Mouse (Mus musculus) midbrain, embryonic 13.5 days (tissue): ENCODE measurements at regions not wholly inside any gene's neighbourhood (a gene's known extent, or its start where the extent isn't known, plus 50 kb on each side); places are given as distances from the start of the nearest gene placed in this dataset.

Source experiments
- ATAC-seq: fragments of 200-750 bp; cut with Nextera tagmentation; 2 replicates; pipeline ENCODE4 v1.8.0; 2017; ENCODE audit warnings: mild to moderate bottlenecking, moderate TSS enrichment, moderate library complexity
- H3K27ac ChIP-seq: fragments of 300-500 bp; sonication (generic); 2 replicates; pipeline ENCODE4 v1.5.1; 2015; ENCODE audit warnings: inconsistent platforms, mild to moderate bottlenecking, moderate library complexity
- H3K27me3 ChIP-seq: fragments of 300-500 bp; sonication (generic); 2 replicates; pipeline ENCODE4 v1.6.1; 2015; ENCODE audit warnings: mild to moderate bottlenecking, inconsistent platforms
- H3K36me3 ChIP-seq: fragments of 300-500 bp; sonication (generic); 2 replicates; pipeline ENCODE4 v1.6.1; 2015; ENCODE audit warnings: mild to moderate bottlenecking, inconsistent platforms
- H3K4me1 ChIP-seq: fragments of 300-500 bp; sonication (generic); replicated peaks from 2 replicates; pipeline ENCODE4 v1.6.1; 2015; ENCODE audit warnings: inconsistent platforms
- H3K4me2 ChIP-seq: fragments of 300-500 bp; sonication (generic); replicated peaks from 2 replicates; pipeline ENCODE4 v1.6.1; 2015; ENCODE audit warnings: moderate library complexity, mild to moderate bottlenecking, inconsistent platforms
- H3K4me3 ChIP-seq: fragments of 300-500 bp; sonication (generic); replicated peaks from 2 replicates; pipeline ENCODE4 v1.5.1; 2015; ENCODE audit warnings: mild to moderate bottlenecking, inconsistent platforms
- H3K9ac ChIP-seq: fragments of 300-500 bp; sonication (generic); replicated peaks from 2 replicates; pipeline ENCODE4 v1.6.1; 2015; ENCODE audit warnings: mild to moderate bottlenecking, inconsistent platforms
- H3K9me3 ChIP-seq: fragments of 300-500 bp; sonication (generic); 2 replicates; pipeline ENCODE4 v1.6.1; 2016; ENCODE audit warnings: mild to moderate bottlenecking, inconsistent platforms
- WGBS: fragments of 180-500 bp; shearing (Covaris S2); methylation state at CpG from one replicate; pipeline ENCODE4 v1.1.7; 2015; 5-methylcytosine and 5-hydroxymethylcytosine counted together

- H3K9me3 ChIP-seq: no peaks in the 10 kb centered on the region
- H3K27ac ChIP-seq: peak overlapping the region; percentile 31; the same call in 1 of the 2 replicates
- H3K9ac ChIP-seq: no peak overlapping the region
- H3K36me3 ChIP-seq: no peaks in the 10 kb centered on the region
- H3K27me3 ChIP-seq: no peaks in the 10 kb centered on the region
- peaks cover 10% of the 10 kb centered on the region for H3K4me1 ChIP-seq
- no peak; the same call in 1 of the 2 replicates for ATAC-seq
- H3K4me3 ChIP-seq: no peak overlapping the region
- peak overlapping the region; percentile 19; the same call in 1 of the 2 replicates for H3K4me2 ChIP-seq
- WGBS: 76% methylated on average over 6 of the region's 6 CpGs
Observed at GRCm38 (mm10) chr3:137056544-137057224, 284.2 kb upstream of the Emcn start.

DNA sequence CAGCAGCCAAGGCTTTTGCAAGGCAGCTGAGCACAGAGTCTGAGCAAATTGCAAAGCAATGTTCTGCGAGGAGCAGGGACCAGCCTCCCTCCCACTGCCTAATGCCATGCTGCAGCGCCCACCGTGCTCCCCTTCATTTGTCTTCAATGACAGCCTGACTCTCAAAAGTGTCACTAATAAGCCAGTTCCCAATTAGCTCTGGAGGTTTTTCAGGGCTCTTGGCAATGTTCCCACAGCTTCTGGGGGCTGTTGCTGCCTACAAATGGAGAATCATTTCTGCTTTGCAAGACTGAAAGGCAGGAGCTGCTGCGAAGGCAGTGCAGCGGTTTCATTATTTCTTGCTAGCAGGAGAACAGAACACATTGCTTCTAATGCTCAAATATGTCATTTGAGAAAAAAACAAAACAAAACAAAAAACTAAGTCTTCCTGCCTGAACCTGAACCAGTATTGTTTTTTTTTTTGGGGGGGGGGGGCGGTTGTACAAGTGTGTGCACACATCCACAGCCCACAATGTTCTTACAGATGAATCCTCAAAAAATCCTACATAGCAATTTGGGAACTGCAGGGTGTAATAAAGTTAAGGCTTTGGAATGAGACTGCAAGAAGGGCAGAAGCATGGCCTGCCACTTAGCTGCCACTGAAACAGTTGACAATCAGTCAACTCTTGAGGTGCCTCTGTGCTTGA, 283.5 kb upstream of the Emcn start:
- no peaks in the 10 kb centered on the region for H3K9me3 ChIP-seq
- ATAC-seq: peak; percentile 93
- H3K4me1 ChIP-seq: peaks cover 10% of the 10 kb centered on the region
- H3K9ac ChIP-seq: no peak overlapping the region
- H3K4me2 ChIP-seq: peak overlapping the region; percentile 19; the same call in 1 of the 2 replicates
- H3K4me3 ChIP-seq: no peak overlapping the region
- 40% methylated on average over 6 of the region's 6 CpGs for WGBS
- H3K27me3 ChIP-seq: no peaks in the 10 kb centered on the region
- peak overlapping the region; percentile 31 for H3K27ac ChIP-seq
- no peaks in the 10 kb centered on the region for H3K36me3 ChIP-seq

DNA sequence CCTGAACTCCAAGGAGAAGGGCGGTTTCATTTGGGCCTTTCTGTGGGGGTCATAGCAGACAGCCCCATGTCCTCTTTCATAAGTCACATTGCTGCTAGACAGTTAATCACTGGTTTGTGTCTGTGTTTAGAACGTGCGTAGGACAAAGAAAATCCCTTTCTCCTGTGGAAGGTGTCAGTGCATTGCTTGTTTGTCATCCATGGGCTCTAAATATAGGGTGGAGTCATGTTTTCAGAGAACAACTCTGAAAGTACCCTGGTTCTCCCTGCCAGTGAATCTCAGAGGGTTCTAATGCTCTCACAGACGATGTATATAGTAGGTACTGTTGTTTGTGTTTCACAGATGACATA, 283.0 kb upstream of the Emcn start:
- WGBS: 80% methylated on average over 4 of the region's 4 CpGs

GRCm38 (mm10) chr3:137062067-137062466, 278.8 kb upstream of the Emcn start:
- H3K9ac ChIP-seq: no peak overlapping the region

More for the DNA sequence above, 283.0 kb upstream of the Emcn start:
- H3K27me3 ChIP-seq: no peaks in the 10 kb centered on the region
- 0 out of 2 replicates have a peak, but pooled peaks have one; percentile 10 for ATAC-seq
- H3K36me3 ChIP-seq: no peaks in the 10 kb centered on the region
- peaks cover 10% of the 10 kb centered on the region for H3K4me1 ChIP-seq
- H3K9me3 ChIP-seq: no peaks in the 10 kb centered on the region
- no peak overlapping the region for H3K9ac ChIP-seq
- no peak overlapping the region for H3K4me3 ChIP-seq
- H3K27ac ChIP-seq: no peak overlapping the region
- no peak overlapping the region for H3K4me2 ChIP-seq

GRCm38 (mm10) chr3:137067336-137067735, 273.5 kb upstream of the Emcn start:
- ATAC-seq: no peak
- Histone ChIP-seq H3K4me1 (no peaks in the 10 kb centered on the region), H3K27me3 (no peaks in the 10 kb centered on the region), H3K9ac (no peak overlapping the region), H3K27ac (no peak overlapping the region), H3K36me3 (no peaks in the 10 kb centered on the region), H3K9me3 (no peaks in the 10 kb centered on the region), H3K4me3 (no peak overlapping the region), H3K4me2 (no peak overlapping the region)
- 83% methylated on average over 1 of the region's 1 CpGs for WGBS

More at GRCm38 (mm10) chr3:137062067-137062466, 278.8 kb upstream of the Emcn start:
- 91% methylated on average over 2 of the region's 2 CpGs for WGBS
- no peak for ATAC-seq
- Histone ChIP-seq H3K4me1 (peaks cover 7% of the 10 kb centered on the region), H3K36me3 (no peaks in the 10 kb centered on the region), H3K27me3 (no peaks in the 10 kb centered on the region), H3K27ac (no peak overlapping the region), H3K4me3 (no peak overlapping the region), H3K4me2 (no peak overlapping the region), H3K9me3 (no peaks in the 10 kb centered on the region)

DNA sequence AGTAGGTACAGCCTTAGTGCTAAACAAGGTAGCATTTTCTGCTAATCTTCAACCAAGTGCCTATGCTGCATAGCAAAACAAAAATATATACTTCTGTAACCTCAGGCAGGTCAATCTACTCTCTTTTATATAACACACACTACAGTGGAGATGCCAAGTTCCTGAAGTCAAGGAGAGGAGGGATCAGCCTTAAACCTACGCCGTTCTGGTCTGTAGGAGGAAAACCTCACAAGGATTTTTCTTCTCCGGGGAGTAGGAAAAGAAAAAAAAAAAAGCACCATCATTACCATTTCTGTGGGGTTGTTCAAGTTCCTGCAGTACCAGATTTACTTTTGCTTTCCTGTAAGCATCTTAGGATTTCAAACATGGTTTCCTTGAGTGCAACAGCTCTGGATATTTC, 271.5 kb upstream of the Emcn start:
- Histone ChIP-seq H3K4me2 (no peak overlapping the region), H3K27ac (no peak overlapping the region), H3K36me3 (no peaks in the 10 kb centered on the region), H3K4me1 (no peaks in the 10 kb centered on the region), H3K9me3 (no peaks in the 10 kb centered on the region), H3K27me3 (no peaks in the 10 kb centered on the region), H3K4me3 (no peak overlapping the region), H3K9ac (no peak overlapping the region)
- WGBS: 93% methylated on average over 3 of the region's 3 CpGs
- no peak for ATAC-seq

- no peak overlapping the region for H3K9ac ChIP-seq
- no peak overlapping the region for H3K4me2 ChIP-seq
- no peak overlapping the region for H3K4me3 ChIP-seq
- 92% methylated on average over 13 of the region's 13 CpGs for WGBS
- ATAC-seq: no peak
- H3K4me1 ChIP-seq: no peaks in the 10 kb centered on the region
- H3K27me3 ChIP-seq: no peaks in the 10 kb centered on the region
- no peaks in the 10 kb centered on the region for H3K9me3 ChIP-seq
- no peaks in the 10 kb centered on the region for H3K36me3 ChIP-seq
- H3K27ac ChIP-seq: no peak overlapping the region
Observed at GRCm38 (mm10) chr3:137077718-137078599, 262.9 kb upstream of the Emcn start.

DNA sequence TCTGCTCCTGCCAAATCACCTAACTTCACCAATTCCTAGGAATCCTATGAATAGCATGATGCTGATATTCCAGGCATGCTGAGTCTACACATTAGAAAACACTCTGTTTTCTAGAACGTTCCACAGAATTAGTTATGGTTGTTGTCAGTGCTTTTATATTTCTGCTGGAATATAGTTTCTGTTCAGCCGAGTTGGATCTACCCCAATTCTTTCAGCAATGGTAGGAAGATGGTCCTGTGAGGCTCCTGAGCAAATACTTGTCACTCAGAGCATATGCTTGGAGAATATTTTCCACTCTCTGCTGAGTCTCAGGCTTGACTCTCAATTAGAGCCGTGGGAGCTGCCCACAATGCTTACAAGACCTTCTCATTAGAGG, 262.3 kb upstream of the Emcn start:
- Histone ChIP-seq H3K9ac (no peak overlapping the region), H3K4me3 (no peak overlapping the region), H3K36me3 (no peaks in the 10 kb centered on the region), H3K9me3 (no peaks in the 10 kb centered on the region), H3K4me2 (no peak overlapping the region), H3K27me3 (no peaks in the 10 kb centered on the region), H3K4me1 (no peaks in the 10 kb centered on the region), H3K27ac (no peak overlapping the region)
- ATAC-seq: no peak
- 91% methylated on average over 3 of the region's 3 CpGs for WGBS

DNA sequence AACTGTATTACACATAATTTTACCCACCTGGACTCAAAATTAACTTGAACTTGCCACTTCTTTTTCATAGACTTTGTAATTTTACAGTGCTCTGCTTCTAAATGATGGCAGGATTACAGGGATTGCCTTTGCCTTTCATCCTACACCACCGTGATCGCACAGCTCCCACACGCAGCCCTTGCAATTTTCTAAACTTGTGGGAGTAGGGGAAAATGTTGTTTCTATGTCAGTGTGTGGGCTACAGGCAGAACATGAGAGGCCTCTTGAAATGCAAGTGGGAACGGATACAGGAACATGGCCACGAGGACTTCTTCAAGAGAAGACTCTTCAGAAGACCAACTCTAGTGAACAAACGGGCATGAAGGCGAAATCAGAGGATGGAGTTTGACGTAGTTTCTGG, 254.0 kb upstream of the Emcn start:
- H3K9ac ChIP-seq: no peak overlapping the region
- H3K4me1 ChIP-seq: no peaks in the 10 kb centered on the region
- no peak overlapping the region for H3K4me3 ChIP-seq
- H3K27ac ChIP-seq: no peak overlapping the region
- no peaks in the 10 kb centered on the region for H3K27me3 ChIP-seq
- no peak for ATAC-seq
- 88% methylated on average over 8 of the region's 8 CpGs for WGBS
- no peak overlapping the region for H3K4me2 ChIP-seq
- no peaks in the 10 kb centered on the region for H3K9me3 ChIP-seq
- H3K36me3 ChIP-seq: no peaks in the 10 kb centered on the region

- H3K27me3 ChIP-seq: no peaks in the 10 kb centered on the region
- no peaks in the 10 kb centered on the region for H3K36me3 ChIP-seq
- ATAC-seq: no peak
- 71% methylated on average over 4 of the region's 4 CpGs for WGBS
- H3K9ac ChIP-seq: no peak overlapping the region
- no peak overlapping the region for H3K4me2 ChIP-seq
- H3K4me3 ChIP-seq: no peak overlapping the region
- H3K27ac ChIP-seq: no peak overlapping the region
- H3K4me1 ChIP-seq: no peaks in the 10 kb centered on the region
- no peaks in the 10 kb centered on the region for H3K9me3 ChIP-seq
Observed at GRCm38 (mm10) chr3:137100627-137101404, 240.1 kb upstream of the Emcn start.

- Histone ChIP-seq H3K27me3 (no peaks in the 10 kb centered on the region), H3K27ac (no peak overlapping the region), H3K9ac (no peak overlapping the region), H3K4me3 (no peak overlapping the region), H3K36me3 (no peaks in the 10 kb centered on the region), H3K4me1 (no peaks in the 10 kb centered on the region), H3K4me2 (no peak overlapping the region), H3K9me3 (no peaks in the 10 kb centered on the region)
- WGBS: 93% methylated on average over 1 of the region's 1 CpGs
- ATAC-seq: no peak
Observed at GRCm38 (mm10) chr3:137105930-137106329, 234.9 kb upstream of the Emcn start.
